Mouse (Mus musculus) c-Kit-positive CD71-positive TER-119-positive erythroid progenitor cells, embryonic 14.5 days (primary cell): ENCODE results near the gene Olfr1113.
"Not testable (repeated sequence)": the region's sequence is repeated elsewhere in the genome, so short reads cannot be mapped to it uniquely, and the experiment has no call there.

Source experiments
- DNase-seq: peaks from one replicate; pipeline ENCODE4 v3.0.0-alpha.2; 2013; ENCODE audit warnings: low spot score

The Olfr1113 gene

GRCm38 (mm10) chr2:87208670-87209069 is at the start of gene Olfr1113:
Gene Olfr1113, plus strand, starts transcription at chr2:87208970.
- DNase-seq: no peak

GRCm38 (mm10) chr2:87167731-87168130 is 41.0 kb upstream of the Olfr1113 start:
- not testable (repeated sequence) for DNase-seq

- no peak for DNase-seq
Measured at GRCm38 (mm10) chr2:87187498-87187897, 21.3 kb upstream of the Olfr1113 start, which contains the start of gene Olfr1112. Gene Olfr1112, plus strand, starts transcription at chr2:87187798.

- no peak for DNase-seq
Measured at GRCm38 (mm10) chr2:87247713-87248112, 38.9 kb downstream of the Olfr1113 start, which contains the start of gene Olfr1115. Gene Olfr1115, plus strand, starts transcription at chr2:87248013.
